Comparison of ENCODE assay signal across 22 mouse cellular contexts in the genomic region with DNA sequence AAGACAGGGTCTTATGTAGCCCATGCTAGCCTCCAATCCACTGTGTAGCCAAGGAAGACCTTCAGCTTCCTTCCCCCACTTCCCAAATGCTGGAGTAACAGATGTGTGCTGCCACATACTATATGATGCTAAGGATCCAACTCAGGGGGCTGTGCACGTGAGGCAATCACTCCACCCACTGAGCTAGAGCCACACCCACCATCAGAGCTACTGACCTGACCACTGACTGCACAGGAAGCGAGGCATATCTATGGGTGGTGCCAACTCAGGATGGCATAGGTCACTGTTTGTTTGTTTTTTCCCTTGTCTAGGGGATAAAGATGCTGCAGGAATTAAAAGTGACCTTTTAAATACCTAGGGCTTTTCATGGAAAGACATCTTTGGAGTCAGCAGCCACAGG.
A peak's percentile ranks its signal among the peaks of the same experiment; 100 is the strongest.
DNase-seq lines count a peak whose midpoint lies in the region; ATAC-seq lines count a peak whose summit lies in the region.
"Had no signal": no experiment of that assay in that cellular context is flagged by ENCODE, and none has a peak within 500 bp of the region (broad histone marks: within the 10 kb centered on the region; RNA-seq: fewer than 3 reads in every experiment).

No protein-coding gene starts in this region.

- 15% methylated on average over 2 of the region's 2 CpGs for WGBS in liver, embryonic 12.5 days (ENCODE audit: insufficient replicate concordance)

- H3K4me1 ChIP-seq in megakaryocyte, embryonic 14.5 days, result peaks cover 34% of the 10 kb centered on the region
- H3K4me1 ChIP-seq in liver, embryonic 12.5 days, result peaks cover 40% of the 10 kb centered on the region

- no peak for ATAC-seq in megakaryocyte, adult 5-6 weeks (ENCODE audit: poor library complexity, severe bottlenecking)
- ATAC-seq in liver, embryonic 12.5 days, result peak; percentile 79; the same call in 1 of the 2 replicates
- ATAC-seq in megakaryocyte progenitor cell, adult 5-6 weeks (replicated peaks; ENCODE audit: poor library complexity), result peak; percentile 67
- ATAC-seq: activated CD4-positive, CD25-positive, alpha-beta regulatory T cell, adult 4 months; forebrain, embryonic 16.5 days; intestine, embryonic 16.5 days; midbrain, embryonic 15.5 days had no signal

- no peak overlapping the region for H3K9ac ChIP-seq in liver, embryonic 12.5 days
- H3K9ac ChIP-seq: embryonic facial prominence, embryonic 12.5 days; midbrain, embryonic 15.5 days; neural tube, embryonic 15.5 days had no signal

- no peaks in the 10 kb centered on the region for H3K9me3 ChIP-seq in megakaryocyte, embryonic 14.5 days
- no peaks in the 10 kb centered on the region for H3K9me3 ChIP-seq in liver, embryonic 12.5 days (replicated peaks)
- H3K9me3 ChIP-seq: embryonic facial prominence, embryonic 12.5 days; midbrain, embryonic 10.5 days; midbrain, embryonic 15.5 days; neural tube, embryonic 15.5 days had no signal

- H3K4me2 ChIP-seq in liver, embryonic 12.5 days, result peak overlapping the region; percentile 47
- H3K4me2 ChIP-seq: embryonic facial prominence, embryonic 12.5 days; midbrain, embryonic 15.5 days; neural tube, embryonic 15.5 days had no signal

- no peaks in the 10 kb centered on the region for H3K36me3 ChIP-seq in megakaryocyte, embryonic 14.5 days (replicated peaks; ENCODE audit: low read length)
- no peaks in the 10 kb centered on the region for H3K36me3 ChIP-seq in liver, embryonic 12.5 days
- H3K36me3 ChIP-seq: embryonic facial prominence, embryonic 12.5 days; midbrain, embryonic 10.5 days; midbrain, embryonic 15.5 days; neural tube, embryonic 15.5 days had no signal

- peak overlapping the region; percentile 62 for H3K4me3 ChIP-seq in megakaryocyte, embryonic 14.5 days (replicated peaks)
- H3K4me3 ChIP-seq in liver, embryonic 12.5 days, result no peak overlapping the region
- H3K4me3 ChIP-seq: embryonic facial prominence, embryonic 12.5 days; midbrain, embryonic 10.5 days; midbrain, embryonic 15.5 days; neural tube, embryonic 15.5 days had no signal

- peaks cover 76% of the 10 kb centered on the region for H3K27me3 ChIP-seq in megakaryocyte, embryonic 14.5 days (replicated peaks)
- H3K27me3 ChIP-seq in liver, embryonic 12.5 days (replicated peaks), result peaks cover 18% of the 10 kb centered on the region
- H3K27me3 ChIP-seq: midbrain, embryonic 15.5 days had no signal

- peak; percentile 40 for DNase-seq in c-Kit-positive CD71-positive TER-119-positive erythroid progenitor cells, embryonic 14.5 days (ENCODE audit: low spot score)
- no peak for DNase-seq in B cell, adult 2 months
- DNase-seq in right cerebral cortex, postnatal 25 days, result no peak
- DNase-seq in cerebellum, postnatal 4 days (ENCODE audit: low spot score in 2 of 2), result no peak
- DNase-seq: cerebellum, adult 11 months; cerebellum, postnatal 14 days; heart, postnatal 14 days; kidney, adult 9 months; kidney, postnatal 10 days; lung, postnatal 36 days; thymus, postnatal 4 days had no signal

- peak overlapping the region; percentile 72 for H3K27ac ChIP-seq in liver, embryonic 12.5 days
- H3K27ac ChIP-seq: embryonic facial prominence, embryonic 12.5 days; midbrain, embryonic 10.5 days; midbrain, embryonic 15.5 days; neural tube, embryonic 15.5 days had no signal
